Mouse (Mus musculus): ENCODE measurements around the gene Lrrc66.

Gene Lrrc66

DNA sequence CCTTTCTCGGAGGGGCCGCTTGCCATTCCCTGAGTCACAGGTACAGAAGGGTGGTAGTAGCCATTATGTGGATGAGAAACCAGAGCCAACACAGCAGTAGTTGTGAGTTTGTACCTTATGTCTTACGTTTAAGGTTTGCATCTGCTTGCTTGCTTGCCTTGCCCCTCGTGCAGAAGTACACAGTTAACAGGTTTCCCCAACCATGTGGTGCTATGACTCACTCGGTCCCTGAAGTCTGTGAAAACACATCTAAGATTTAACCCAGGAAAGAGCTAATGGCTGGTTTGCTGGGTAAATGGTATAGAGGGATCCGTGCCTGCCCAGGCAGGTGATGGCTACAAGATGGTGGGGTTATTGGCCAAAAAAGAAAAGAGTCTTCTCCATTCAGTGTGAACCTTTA is 73.6 kb downstream of the Lrrc66 start:
- DNase-seq (ENCODE audit: low spot score): no peak

DNA sequence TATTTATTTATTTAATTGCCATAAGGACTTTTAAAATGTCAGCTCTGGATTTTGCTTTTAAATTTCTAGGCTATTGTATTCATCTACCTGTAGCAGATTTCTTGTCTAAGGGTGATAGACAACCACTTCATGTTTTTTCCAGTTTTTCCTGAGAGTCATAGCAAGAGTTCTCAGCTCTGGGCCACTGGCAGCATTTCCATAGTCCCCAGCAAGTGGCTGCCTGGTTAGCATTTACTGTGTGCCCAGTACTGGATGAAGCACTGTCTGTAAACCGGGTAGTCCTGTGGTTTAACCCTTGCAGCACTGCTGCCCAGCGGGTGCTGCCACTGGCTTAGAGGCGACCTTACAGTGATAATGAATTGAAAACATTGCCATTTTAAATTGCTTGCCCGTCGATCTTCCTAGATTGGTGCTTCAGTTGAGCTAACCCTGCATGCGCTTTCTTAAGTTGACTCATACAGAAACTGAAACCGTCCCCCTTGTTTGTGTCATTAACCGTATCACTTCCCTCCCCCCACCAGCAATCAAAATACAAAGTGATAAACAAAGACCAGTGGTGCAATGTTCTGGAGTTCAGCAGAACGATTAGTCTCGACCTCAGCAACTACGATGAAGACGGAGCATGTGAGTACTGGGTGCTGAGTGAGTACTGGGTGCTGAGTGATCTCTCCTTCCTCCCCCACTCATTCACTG is 75.4 kb downstream of the Lrrc66 start:
- DNase-seq (ENCODE audit: low spot score): no peak
